9 mouse cellular contexts compared by ENCODE assay signal in genomic region chr9:49722765-49723164, GRCm38 (mm10).
DNase-seq lines count a peak whose midpoint lies in the region; ATAC-seq lines count a peak whose summit lies in the region.
"Had no signal": no experiment of that assay in that cellular context is flagged by ENCODE, and none has a peak within 500 bp of the region (broad histone marks: within the 10 kb centered on the region; RNA-seq: fewer than 3 reads in every experiment).

No protein-coding gene starts in this region.

- H3K4me1 ChIP-seq in stomach, embryonic 14.5 days (ENCODE audit: control insufficient read depth, insufficient read depth, low read length), result 0 out of 2 replicates have a peak, but pooled peaks cover 4% of the 10 kb centered on the region

- ATAC-seq in stomach, embryonic 14.5 days (ENCODE audit: insufficient number of reproducible peaks, insufficient read depth, low FRiP score, low read depth), result no peak

- no peak overlapping the region for H3K4me2 ChIP-seq in stomach, embryonic 14.5 days (replicated peaks; ENCODE audit: low read depth, low read length)
- H3K4me2 ChIP-seq: hindbrain, embryonic 12.5 days had no signal

- no peaks in the 10 kb centered on the region for H3K27me3 ChIP-seq in stomach, embryonic 14.5 days (ENCODE audit: control insufficient read depth, insufficient read depth, low read length)
- H3K27me3 ChIP-seq: hindbrain, embryonic 12.5 days had no signal

- DNase-seq in layer of hippocampus, adult 11-12 months (ENCODE audit: low spot score), result peak; percentile 54
- no peak for DNase-seq in layer of hippocampus, adult 9-10 months (ENCODE audit: low spot score)
- peak; percentile 74 to 80 for DNase-seq in cerebellum, postnatal 25 days
- peak; percentile 75 to 84 for DNase-seq in left cerebral cortex, adult 18-20 months (ENCODE audit: low spot score in 2 of 2)
- DNase-seq in ovary, postnatal 14 days (ENCODE audit: low spot score), result no peak
- no peak for DNase-seq in kidney, adult 8-10 months
- DNase-seq in heart, adult 11 months, result no peak

- H3K36me3 ChIP-seq in stomach, embryonic 14.5 days (ENCODE audit: control insufficient read depth, insufficient read depth, low read length), result no peaks in the 10 kb centered on the region
- H3K36me3 ChIP-seq: hindbrain, embryonic 12.5 days had no signal

- no peak overlapping the region for H3K9ac ChIP-seq in stomach, embryonic 14.5 days (replicated peaks; ENCODE audit: low read depth, low read length)
- H3K9ac ChIP-seq: hindbrain, embryonic 12.5 days had no signal

- H3K27ac ChIP-seq in stomach, embryonic 14.5 days (ENCODE audit: low read length), result peak overlapping the region; percentile 39; the same call in 1 of the 2 replicates
- H3K27ac ChIP-seq: hindbrain, embryonic 12.5 days had no signal

- WGBS in stomach, embryonic 14.5 days, result 65% methylated on average over 5 of the region's 5 CpGs

- no peak overlapping the region for H3K4me3 ChIP-seq in stomach, embryonic 14.5 days (ENCODE audit: low read depth, low read length)
- H3K4me3 ChIP-seq: hindbrain, embryonic 12.5 days had no signal

- H3K9me3 ChIP-seq in stomach, embryonic 14.5 days (ENCODE audit: control insufficient read depth, low read depth, low read length), result no peaks in the 10 kb centered on the region
- H3K9me3 ChIP-seq: hindbrain, embryonic 12.5 days had no signal

Comparison
In these comparisons a context has a peak if more than half of its experiments do, and no peak if none do; other contexts are left out.
1. DNase-seq: peak in layer of hippocampus, adult 11-12 months (single experiment), cerebellum, postnatal 25 days (2 of 2) and left cerebral cortex, adult 18-20 months (2 of 2); none in layer of hippocampus, adult 9-10 months (single experiment), ovary, postnatal 14 days (single experiment), kidney, adult 8-10 months (0 of 2) and heart, adult 11 months (single experiment).